Mouse (Mus musculus) brain, embryonic 14.5 days (tissue): ENCODE measurements around the gene Adap1.

Experiments
- CTCF ChIP-seq: fragments of 200-500 bp; IDR thresholded peaks from 2 replicates; pipeline ENCODE4 v1.5.1; 2012; ENCODE audit warnings: inconsistent platforms, mild to moderate bottlenecking, moderate library complexity, borderline replicate concordance; ENCODE audit not compliant: insufficient read depth, insufficient read length; ENCODE audit errors: extremely low read depth
- POLR2A ChIP-seq: fragments of 200-500 bp; IDR thresholded peaks from 2 replicates; pipeline ENCODE4 v1.6.1; 2012; ENCODE audit warnings: mild to moderate bottlenecking, inconsistent platforms, borderline replicate concordance; ENCODE audit not compliant: poor library complexity, insufficient read depth, insufficient read length, severe bottlenecking; ENCODE audit errors: extremely low read depth

GRCm38 (mm10) chr5:139234423-139234822, 91.0 kb downstream of the Adap1 start:
- TF ChIP-seq CTCF = no peak
- no peak for TF ChIP-seq POLR2A
